Mouse (Mus musculus) midbrain, embryonic 11.5 days (tissue): ENCODE results near the gene Eif5a2. TPM values are rescaled to one million over a fixed set of nuclear protein-coding genes. Genes with fewer than 3 reads are reported as not detected.

Experiments used
- ATAC-seq: fragments of 200-750 bp; cut with Nextera tagmentation; 2 replicates; pipeline ENCODE4 v1.8.0; 2017; ENCODE audit warnings: moderate TSS enrichment, moderate library complexity; ENCODE audit not compliant: low FRiP score
- DNase-seq: peaks from one replicate; pipeline ENCODE4 v3.0.0; 2015; ENCODE audit warnings: low spot score; ENCODE audit errors: missing footprints
- H3K27ac ChIP-seq: fragments of 300-500 bp; sonication (generic); 2 replicates; pipeline ENCODE4 v1.5.1; 2014; ENCODE audit warnings: low read depth, low read length
- H3K27me3 ChIP-seq: fragments of 300-500 bp; sonication (generic); 2 replicates; pipeline ENCODE4 v1.6.1; 2014; ENCODE audit warnings: mild to moderate bottlenecking, low read length, moderate library complexity, mixed read lengths; ENCODE audit not compliant: control insufficient read depth, insufficient read depth
- H3K36me3 ChIP-seq: fragments of 300-500 bp; sonication (generic); 2 replicates; pipeline ENCODE4 v1.6.1; 2014; ENCODE audit warnings: mild to moderate bottlenecking, low read length, moderate library complexity, mixed read lengths; ENCODE audit not compliant: control insufficient read depth, insufficient read depth
- H3K4me1 ChIP-seq: fragments of 300-500 bp; sonication (generic); 2 replicates; pipeline ENCODE4 v1.6.1; 2014; ENCODE audit warnings: low read length; ENCODE audit not compliant: control insufficient read depth, insufficient read depth
- H3K4me2 ChIP-seq: fragments of 300-500 bp; sonication (generic); 2 replicates; pipeline ENCODE4 v1.6.1; 2014; ENCODE audit warnings: mild to moderate bottlenecking, moderate library complexity
- H3K4me3 ChIP-seq: fragments of 300-500 bp; sonication (generic); 2 replicates; pipeline ENCODE4 v1.5.1; 2014; ENCODE audit warnings: low read depth, low read length
- H3K9ac ChIP-seq: fragments of 300-500 bp; sonication (generic); 2 replicates; pipeline ENCODE4 v1.6.1; 2014; ENCODE audit warnings: low read length
- H3K9me3 ChIP-seq: fragments of 300-500 bp; sonication (generic); 2 replicates; pipeline ENCODE4 v1.6.1; 2016; ENCODE audit warnings: low read length; ENCODE audit not compliant: control insufficient read depth
- WGBS: fragments of 180-500 bp; shearing (Covaris S2); extraction: QIAGEN DNeasy Blood & Tissue Kit; methylation state at CpG from one replicate; pipeline ENCODE4 v1.1.7; 2014; 5-methylcytosine and 5-hydroxymethylcytosine counted together
- polyA plus RNA-seq: library from polyadenylated mRNA; unstranded; fragments of >200 nt; fragmentation: Nextera tagmentation; extraction: Ambion mirVana; gene quantifications from 2 replicates; pipeline ENCODE4 v1.2.1, GENCODE M21; 2014

Gene Eif5a2
- polyA plus RNA-seq, 1 experiment from 2014 or later: 18.0 TPM

DNA sequence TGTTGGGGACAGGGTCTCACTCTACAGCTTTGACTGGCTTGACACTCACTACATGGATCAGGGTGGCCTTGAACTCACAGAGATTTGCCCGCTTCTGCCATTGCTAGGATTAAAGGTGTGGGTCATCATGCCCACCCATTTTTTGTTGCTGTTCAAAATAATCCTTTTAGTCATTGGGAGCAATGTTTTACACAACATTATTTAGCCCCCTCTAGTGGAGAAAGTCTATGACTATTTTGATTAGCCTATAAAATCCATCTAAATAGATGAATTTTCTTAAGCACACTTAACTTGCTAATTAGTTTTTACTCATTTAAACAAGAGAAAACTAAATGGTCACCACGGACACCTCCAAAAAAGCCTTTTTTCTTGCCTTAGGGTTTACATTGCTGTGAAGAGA is 46.5 kb downstream of the Eif5a2 start:
- Histone ChIP-seq H3K27ac (no peak overlapping the region), H3K9me3 (no peaks in the 10 kb centered on the region), H3K9ac (no peak overlapping the region), H3K4me1 (no peaks in the 10 kb centered on the region), H3K27me3 (no peaks in the 10 kb centered on the region), H3K36me3 (no peaks in the 10 kb centered on the region), H3K4me2 (no peak overlapping the region), H3K4me3 (no peak overlapping the region)
- ATAC-seq (no peak), DNase-seq (no peak)
- 87% methylated on average over 2 of the region's 2 CpGs for WGBS

DNA sequence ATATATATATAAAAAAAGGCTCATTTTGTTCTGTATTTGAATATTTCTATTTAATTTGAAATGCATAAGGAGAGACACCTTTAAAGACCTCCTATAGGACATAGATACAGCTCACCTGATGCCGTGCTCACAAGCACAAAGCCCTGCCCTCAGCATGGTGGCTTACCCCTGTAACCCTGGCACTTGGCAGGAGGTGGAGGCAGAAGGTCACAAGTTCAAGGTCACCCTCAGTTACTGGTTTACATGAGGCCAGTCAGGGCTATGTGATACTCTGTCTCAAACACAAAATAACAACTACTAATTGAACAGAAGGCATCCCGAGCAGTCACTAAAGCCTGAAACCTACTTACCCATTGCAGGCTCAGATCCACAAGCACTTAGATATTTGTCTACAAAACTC is 48.4 kb downstream of the Eif5a2 start:
- no peak overlapping the region for H3K4me2 ChIP-seq

DNA sequence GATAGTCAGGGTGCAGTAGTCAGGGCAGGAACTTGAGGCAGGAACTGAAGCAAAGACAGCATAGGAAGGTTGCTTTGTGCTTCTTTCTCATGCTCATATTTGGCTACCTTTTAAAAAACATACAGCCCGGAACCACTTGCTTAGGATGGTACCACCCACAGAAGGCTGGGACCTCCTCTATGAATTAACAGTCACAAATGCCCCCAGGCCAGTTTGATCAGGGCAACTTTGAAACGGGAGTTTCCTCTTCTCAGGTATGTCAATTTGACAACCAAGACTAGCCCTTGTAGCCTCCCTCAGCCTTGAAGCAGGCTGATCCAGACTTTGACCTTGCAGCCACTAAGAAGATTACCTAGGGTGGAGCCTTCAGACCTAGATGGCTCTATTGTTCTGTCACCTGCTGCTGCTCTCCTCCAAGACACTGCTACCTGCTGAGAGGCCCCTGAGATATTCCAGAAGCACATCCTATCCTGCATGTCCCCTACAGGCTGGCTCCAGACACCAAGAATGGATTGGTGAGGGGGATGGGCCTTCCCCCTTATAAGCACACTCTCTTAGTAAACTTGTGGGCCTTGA is 55.8 kb downstream of the Eif5a2 start:
- Histone ChIP-seq H3K27me3 (no peaks in the 10 kb centered on the region), H3K36me3 (no peaks in the 10 kb centered on the region), H3K4me2 (no peak overlapping the region), H3K9me3 (no peaks in the 10 kb centered on the region), H3K4me1 (no peaks in the 10 kb centered on the region; the same call in 1 of the 2 replicates), H3K4me3 (no peak overlapping the region), H3K9ac (no peak overlapping the region), H3K27ac (no peak overlapping the region)
- ATAC-seq (no peak), DNase-seq (no peak)
- 76% methylated on average over 2 of the region's 2 CpGs for WGBS

More for the DNA sequence above, 48.4 kb downstream of the Eif5a2 start:
- Histone ChIP-seq H3K27ac (no peak overlapping the region), H3K4me1 (no peaks in the 10 kb centered on the region), H3K27me3 (no peaks in the 10 kb centered on the region), H3K4me3 (no peak overlapping the region), H3K9me3 (no peaks in the 10 kb centered on the region), H3K36me3 (no peaks in the 10 kb centered on the region), H3K9ac (no peak overlapping the region)
- ATAC-seq: no peak
- no peak for DNase-seq
- WGBS: 91% methylated on average over 2 of the region's 2 CpGs

DNA sequence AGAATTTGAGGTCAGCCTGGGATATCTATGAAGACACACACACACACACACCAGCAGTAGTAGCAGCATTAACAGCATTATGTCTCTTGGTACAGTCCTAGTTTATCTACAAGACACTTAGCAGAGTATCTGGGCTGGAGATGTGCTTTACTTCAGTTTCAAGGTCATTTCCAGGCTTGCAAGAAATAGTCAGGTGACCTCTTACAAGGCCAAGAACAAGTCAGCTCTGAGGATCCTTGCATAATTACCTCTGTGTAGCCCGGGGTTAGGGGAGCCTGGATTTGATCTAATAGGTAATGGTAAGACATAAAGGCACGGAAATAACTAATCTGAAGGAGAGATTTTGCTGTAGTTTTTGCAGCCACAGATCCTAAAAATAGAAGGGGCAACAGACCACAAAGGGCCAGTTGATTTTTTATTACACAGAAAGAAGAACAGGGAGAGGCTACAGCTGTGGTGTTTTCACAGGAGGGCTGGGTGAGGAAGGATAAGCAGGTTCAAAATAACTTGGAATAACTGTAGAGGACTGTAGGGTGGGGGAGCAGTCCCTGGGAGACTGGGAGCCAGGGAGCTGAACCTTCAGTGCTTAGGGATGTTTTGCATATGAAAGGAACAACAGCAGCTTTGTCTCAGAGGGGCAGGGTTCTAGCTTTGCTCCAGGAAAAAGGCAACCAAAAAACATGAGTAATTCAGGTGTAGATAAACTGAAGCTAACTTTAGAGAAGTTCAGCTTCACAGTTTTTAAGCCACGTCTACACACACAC is 61.0 kb downstream of the Eif5a2 start:
- Histone ChIP-seq H3K9ac (no peak overlapping the region), H3K4me2 (no peak overlapping the region), H3K4me3 (no peak overlapping the region), H3K4me1 (peaks cover 6% of the 10 kb centered on the region; the same call in 1 of the 2 replicates), H3K36me3 (no peaks in the 10 kb centered on the region), H3K9me3 (no peaks in the 10 kb centered on the region), H3K27me3 (no peaks in the 10 kb centered on the region), H3K27ac (no peak overlapping the region)
- ATAC-seq (no peak), DNase-seq (peak; percentile 87)
- 26% methylated on average over 3 of the region's 3 CpGs for WGBS

DNA sequence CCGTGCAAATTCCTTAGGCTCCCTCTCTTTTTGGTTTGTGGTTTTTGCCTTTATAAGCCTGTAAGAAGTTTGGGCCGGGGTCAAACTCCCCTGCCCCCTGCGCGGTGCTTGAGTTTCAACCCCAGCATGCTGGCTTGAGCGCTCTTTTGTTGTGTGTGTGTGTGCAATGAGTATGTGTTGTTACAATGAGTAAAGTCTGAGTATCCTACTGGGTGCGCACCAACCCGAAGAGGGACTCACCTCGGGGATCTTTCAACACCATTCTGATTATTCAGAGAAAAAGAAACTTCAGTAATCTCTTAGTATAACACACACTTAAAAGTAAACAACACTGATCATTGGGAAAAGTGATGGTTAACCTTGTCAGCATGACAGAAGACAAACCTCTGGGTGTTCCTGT is 62.2 kb downstream of the Eif5a2 start:
- Histone ChIP-seq H3K27me3 (no peaks in the 10 kb centered on the region), H3K36me3 (no peaks in the 10 kb centered on the region), H3K4me3 (no peak overlapping the region), H3K9ac (no peak overlapping the region), H3K4me2 (no peak overlapping the region), H3K9me3 (no peaks in the 10 kb centered on the region), H3K27ac (no peak overlapping the region), H3K4me1 (peaks cover 6% of the 10 kb centered on the region; the same call in 1 of the 2 replicates)
- DNase-seq: peak; percentile 85
- WGBS: 27% methylated on average over 8 of the region's 8 CpGs
- ATAC-seq: no peak

DNA sequence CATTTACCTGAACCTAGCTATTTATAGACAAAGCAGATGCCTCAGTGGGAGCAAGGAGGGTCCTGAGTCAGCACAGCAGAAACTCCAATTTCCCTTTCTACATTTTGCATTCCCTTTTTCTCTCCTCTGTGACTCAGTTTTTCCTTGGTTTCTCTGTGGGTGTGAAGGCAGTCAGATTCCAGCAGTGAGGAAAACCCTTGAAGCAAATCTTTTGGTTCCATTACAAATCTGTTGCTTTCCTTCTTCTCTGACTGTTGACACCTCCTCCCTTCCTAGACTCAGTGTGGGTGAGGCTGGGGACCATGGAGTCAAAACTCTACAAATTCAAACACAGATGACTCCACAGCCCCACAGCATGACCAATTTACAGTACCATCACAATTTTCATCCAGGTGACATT is 66.0 kb downstream of the Eif5a2 start:
- Histone ChIP-seq H3K4me1 (peaks cover 5% of the 10 kb centered on the region; the same call in 1 of the 2 replicates), H3K27me3 (no peaks in the 10 kb centered on the region), H3K4me3 (no peak overlapping the region), H3K9me3 (no peaks in the 10 kb centered on the region), H3K4me2 (no peak overlapping the region), H3K27ac (no peak overlapping the region), H3K36me3 (no peaks in the 10 kb centered on the region), H3K9ac (no peak overlapping the region)
- ATAC-seq: no peak
- DNase-seq: no peak

Other genes starting within 250 kb of the Eif5a2 start
- gene Slc2a2, start 83.4 kb upstream of the Eif5a2 start, polyA plus RNA-seq: not detected in 2 replicates
- 389 and 419 TPM in 2 replicates for gene Rpl22l1, start 24.2 kb downstream of the Eif5a2 start, polyA plus RNA-seq
- not detected in 2 replicates for gene Gm1527, start 111.3 kb downstream of the Eif5a2 start, polyA plus RNA-seq